Mouse (Mus musculus): ENCODE data around the gene Tmprss4. TPM values are rescaled to one million over a fixed set of nuclear protein-coding genes. Genes with fewer than 3 reads are reported as not detected.
A peak's percentile ranks its signal among the peaks of the same experiment; 100 is the strongest.

Tmprss4 gene
- polyA plus RNA-seq, 1 experiment: 0.18 TPM

DNA sequence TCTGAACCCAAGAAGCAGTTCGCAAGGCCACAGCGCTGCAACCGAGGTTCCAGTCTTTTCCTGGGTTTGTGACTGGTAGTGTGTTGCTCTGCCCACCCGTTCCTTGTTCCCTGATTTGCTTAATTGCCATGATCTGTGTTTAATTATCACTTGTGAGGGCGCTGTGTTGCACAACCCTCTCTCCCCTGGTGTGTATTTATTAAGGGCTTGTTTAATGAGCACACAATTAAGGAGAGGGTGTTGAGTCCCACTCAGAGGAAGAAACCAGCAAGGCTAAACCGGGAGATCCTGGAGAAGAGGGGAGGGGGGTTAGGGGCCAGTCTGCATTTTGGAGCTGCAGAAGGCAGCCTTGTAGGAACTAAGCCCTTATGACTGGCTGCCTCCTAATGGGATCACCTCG lies 62.9 kb downstream of the Tmprss4 start:
- DNase-seq (ENCODE audit: extremely low spot score in 1 of 2, low spot score in 1 of 2): no peak

- no peak for DNase-seq (ENCODE audit: extremely low spot score in 1 of 2, low spot score in 1 of 2)
Observed at GRCm38 (mm10) chr9:45139082-45139481, 64.8 kb downstream of the Tmprss4 start.

GRCm38 (mm10) chr9:45138191-45139032 lies 65.5 kb downstream of the Tmprss4 start, which contains the start of gene Scn4b:
Scn4b (plus strand) TSS chr9:45138395.
- DNase-seq (ENCODE audit: extremely low spot score in 1 of 2, low spot score in 1 of 2): peak in 1 of 2 experiments; percentile 55

DNA sequence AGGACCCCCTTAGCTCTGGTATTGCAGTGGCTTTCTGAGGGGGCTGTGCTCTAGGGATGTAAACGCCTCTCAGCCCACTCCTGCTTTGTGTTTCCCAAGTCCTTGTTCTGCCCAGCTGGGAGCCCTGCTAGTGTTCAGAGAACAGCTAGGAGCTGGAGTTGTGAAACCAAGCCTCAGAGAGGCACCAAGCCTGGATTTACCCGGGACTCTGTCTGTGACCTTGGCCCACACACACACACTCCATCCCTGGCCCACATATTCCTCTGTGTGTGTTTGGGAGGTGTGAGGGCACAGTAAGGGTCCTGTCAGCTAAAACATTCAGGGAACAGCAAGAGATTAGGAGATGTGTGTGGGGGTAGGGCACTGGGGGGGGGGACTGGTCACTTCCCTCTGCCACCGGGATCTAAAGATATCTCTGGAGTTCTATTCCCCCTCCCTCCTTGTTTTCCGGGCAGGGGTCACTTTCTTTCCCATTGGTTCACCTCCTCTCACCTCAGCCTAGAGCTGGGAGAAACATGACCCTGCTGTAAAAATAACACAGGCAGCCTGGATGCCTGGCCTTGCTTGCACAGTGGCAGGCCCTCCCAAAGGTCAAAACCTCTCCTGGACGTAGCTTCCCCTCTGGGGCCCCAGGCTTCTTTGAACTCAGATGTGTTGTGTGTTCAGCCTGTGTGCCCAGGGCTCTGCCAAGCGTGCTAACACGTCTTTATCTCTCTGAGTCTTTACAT lies 67.3 kb downstream of the Tmprss4 start:
- DNase-seq (ENCODE audit: extremely low spot score in 1 of 2, low spot score in 1 of 2): no peak

DNA sequence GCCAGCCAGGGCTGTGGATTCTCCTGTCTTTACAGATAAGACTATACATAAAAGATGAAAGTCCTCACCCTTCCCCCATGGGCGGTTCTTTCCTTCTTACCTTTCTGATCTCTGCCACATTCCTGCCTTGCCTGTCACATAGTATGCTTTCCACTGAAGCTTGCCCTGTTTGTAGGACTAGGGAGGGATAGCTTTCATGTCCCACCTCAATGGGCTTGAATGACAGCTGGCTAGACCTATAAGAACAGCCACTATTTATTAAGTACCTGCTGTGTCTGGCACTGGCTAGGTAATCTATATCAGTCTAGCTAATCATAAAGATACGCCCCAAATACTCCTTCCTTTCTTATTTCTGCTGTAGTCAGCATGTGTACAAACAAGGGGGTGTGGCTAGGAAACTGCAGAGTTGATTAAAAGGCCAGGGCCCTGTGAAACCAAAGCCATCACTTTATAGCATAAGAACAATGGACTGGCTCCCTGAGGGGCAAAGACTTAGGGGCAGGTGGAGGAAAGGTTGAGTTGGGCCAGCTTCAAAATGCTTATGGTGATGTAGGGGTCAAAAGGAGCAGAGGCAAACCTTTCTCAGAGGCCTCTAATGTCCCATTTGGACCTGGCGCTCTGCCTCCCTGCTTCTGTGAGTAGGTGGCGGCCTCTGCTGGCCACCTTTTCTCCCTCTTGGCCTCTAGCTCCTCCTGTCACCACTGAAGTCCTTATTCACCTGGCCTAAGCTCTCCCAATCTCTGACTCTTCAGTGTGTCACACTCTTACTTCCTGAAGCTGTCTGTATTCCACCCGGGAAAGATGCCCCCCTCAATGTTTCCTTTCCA lies 70.2 kb downstream of the Tmprss4 start:
- DNase-seq (ENCODE audit: extremely low spot score in 1 of 2, low spot score in 1 of 2): no peak

DNA sequence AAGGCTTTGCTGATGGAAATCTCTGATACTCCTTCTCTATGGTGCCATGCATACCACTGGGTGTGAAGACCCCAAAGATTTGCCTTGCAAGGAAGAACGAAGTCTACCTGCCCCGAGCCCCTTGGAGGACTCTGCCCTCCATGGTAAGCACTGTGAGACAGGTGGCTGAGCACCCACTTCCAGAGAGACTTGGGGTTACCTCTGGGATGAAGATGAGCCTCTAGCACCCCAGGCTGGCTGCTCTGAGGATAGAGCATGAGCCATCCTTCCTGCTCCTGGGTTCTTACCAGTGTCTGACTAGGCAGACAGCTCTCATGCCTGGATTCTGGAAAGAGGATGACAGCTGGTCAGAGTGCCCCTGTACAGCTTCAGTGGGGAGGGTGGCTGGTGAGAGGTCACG lies 73.8 kb downstream of the Tmprss4 start:
- no peak for DNase-seq (ENCODE audit: extremely low spot score in 1 of 2, low spot score in 1 of 2)

GRCm38 (mm10) chr9:45126941-45127340 lies 77.0 kb downstream of the Tmprss4 start:
- DNase-seq (ENCODE audit: extremely low spot score in 1 of 2, low spot score in 1 of 2): no peak

GRCm38 (mm10) chr9:45125211-45125610 lies 78.7 kb downstream of the Tmprss4 start:
- no peak for DNase-seq (ENCODE audit: extremely low spot score in 1 of 2, low spot score in 1 of 2)

Other genes with a start within 250 kb of the Tmprss4 start
- gene Ube4a, start 238.5 kb downstream of the Tmprss4 start, polyA plus RNA-seq (2012; rRNA removed): 25.3 and 27.4 TPM in 2 replicates
- 0.13 TPM in 1 of 2 replicates, not detected in the other for gene Cd3g, start 223.7 kb downstream of the Tmprss4 start, polyA plus RNA-seq (2012; rRNA removed)
- gene Cd3d, start 222.3 kb downstream of the Tmprss4 start, polyA plus RNA-seq (2012; rRNA removed): 0.06 TPM in 1 of 2 replicates, not detected in the other
- gene Cd3e, start 194.5 kb downstream of the Tmprss4 start, polyA plus RNA-seq (2012; rRNA removed): 0.08 and 0.13 TPM in 2 replicates
- gene Mpzl2, start 164.3 kb downstream of the Tmprss4 start, polyA plus RNA-seq (2012; rRNA removed): 2.1 and 2.8 TPM in 2 replicates
- 2.0 and 2.1 TPM in 2 replicates for gene Mpzl3, start 148.9 kb downstream of the Tmprss4 start, polyA plus RNA-seq (2012; rRNA removed)
- gene Jaml, start 124.9 kb downstream of the Tmprss4 start, polyA plus RNA-seq (2012; rRNA removed): 0.32 and 0.59 TPM in 2 replicates
- gene Scn2b, start 86.3 kb downstream of the Tmprss4 start, polyA plus RNA-seq (2012; rRNA removed): 82.9 and 83.5 TPM in 2 replicates
- gene Scn4b, start 65.7 kb downstream of the Tmprss4 start, polyA plus RNA-seq (2012; rRNA removed): 17.4 and 32.4 TPM in 2 replicates
- gene BC049352, start 22.1 kb downstream of the Tmprss4 start, polyA plus RNA-seq (2012; rRNA removed): 2.8 and 3.1 TPM in 2 replicates
- gene Il10ra, start 65.1 kb upstream of the Tmprss4 start, polyA plus RNA-seq (2012; rRNA removed): 3.1 and 4.0 TPM in 2 replicates
- not detected in 2 replicates for gene Tmprss13, start 115.0 kb upstream of the Tmprss4 start, polyA plus RNA-seq (2012; rRNA removed)
- gene Fxyd6, start 166.1 kb upstream of the Tmprss4 start, polyA plus RNA-seq (2012; rRNA removed): 129 and 152 TPM in 2 replicates
- gene Fxyd2, start 195.6 kb upstream of the Tmprss4 start, polyA plus RNA-seq (2012; rRNA removed): 13.8 and 14.7 TPM in 2 replicates
- 53.8 and 54.8 TPM in 2 replicates for gene Dscaml1, start 222.5 kb upstream of the Tmprss4 start, polyA plus RNA-seq (2012; rRNA removed)

Data from frontal cortex, adult 2 months (tissue).